Mouse (Mus musculus): Measurements from ENCODE around the gene Zfp941. TPM values are rescaled to one million over a fixed set of nuclear protein-coding genes. Genes with fewer than 3 reads are reported as not detected.

Zfp941 gene
- total and polyA plus RNA-seq, 3 experiments: 0.10 to 0.29 (median 0.14) TPM

DNA sequence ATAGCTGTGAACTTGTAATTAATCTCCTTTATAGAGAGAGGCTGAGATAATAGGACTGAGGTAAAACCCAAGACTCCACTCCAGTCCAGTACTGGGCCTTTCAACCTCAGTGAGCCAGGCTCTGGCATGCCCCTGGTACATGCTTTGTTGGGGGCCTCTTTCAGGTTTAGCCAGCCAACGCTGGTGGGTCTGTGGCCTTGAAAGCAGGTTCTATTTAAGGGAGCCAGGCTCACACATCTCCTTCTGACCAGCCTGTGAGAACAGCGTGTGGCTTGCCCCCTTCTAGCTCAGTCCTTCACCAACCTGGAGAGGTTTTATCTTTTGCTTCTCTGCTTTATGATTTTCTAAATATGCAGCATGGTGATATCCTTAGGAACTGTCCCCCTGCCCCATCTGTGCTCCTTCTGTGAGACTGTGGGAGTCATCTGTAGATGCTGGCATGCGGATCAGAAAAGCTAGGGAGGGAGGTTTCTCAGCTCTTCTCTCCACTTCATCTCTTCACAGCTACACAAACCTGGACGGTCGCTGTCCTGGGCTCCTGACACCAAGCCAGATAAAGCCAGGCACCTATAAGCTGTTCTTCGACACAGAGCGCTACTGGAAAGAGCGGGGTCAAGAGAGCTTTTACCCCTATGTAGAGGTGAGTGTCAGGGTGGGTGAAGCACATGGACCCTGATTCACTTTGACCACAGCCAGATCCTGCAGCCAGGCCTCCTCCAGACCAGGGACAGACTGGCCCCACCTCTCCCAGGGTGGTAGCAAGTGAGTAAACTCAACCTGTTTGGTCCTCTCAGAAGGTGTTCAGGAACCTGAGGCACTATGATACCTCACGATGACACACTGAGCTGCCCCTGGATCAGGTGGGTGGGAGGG is 14.5 kb upstream of the Zfp941 start:
- no peak overlapping the region for H3K9ac ChIP-seq (ENCODE audit: low read depth, low read length)
- H3K27ac ChIP-seq: no peak overlapping the region
- no peak for DNase-seq
- no peaks in the 10 kb centered on the region for H3K79me2 ChIP-seq (replicated peaks; ENCODE audit: control insufficient read depth, insufficient read depth, low read length)
- no peaks in the 10 kb centered on the region for H3K4me1 ChIP-seq (ENCODE audit: control insufficient read depth, insufficient read depth, low read length)
- no peak for TF ChIP-seq POLR2A (IDR thresholded peaks at IDR 0.05; ENCODE audit: insufficient read depth, low read depth, low read length)
- intact Hi-C loops (cut with DNase I): no loop called here
- H3K36me3 ChIP-seq (ENCODE audit: control insufficient read depth, insufficient read depth, low read length): no peaks in the 10 kb centered on the region
- WGBS: 74% methylated on average over 9 of the region's 9 CpGs
- H3K4me3 ChIP-seq: no peak overlapping the region
- no peaks in the 10 kb centered on the region; the same call in 1 of the 2 replicates for H3K27me3 ChIP-seq (ENCODE audit: control insufficient read depth, insufficient read depth, low read length)

DNA sequence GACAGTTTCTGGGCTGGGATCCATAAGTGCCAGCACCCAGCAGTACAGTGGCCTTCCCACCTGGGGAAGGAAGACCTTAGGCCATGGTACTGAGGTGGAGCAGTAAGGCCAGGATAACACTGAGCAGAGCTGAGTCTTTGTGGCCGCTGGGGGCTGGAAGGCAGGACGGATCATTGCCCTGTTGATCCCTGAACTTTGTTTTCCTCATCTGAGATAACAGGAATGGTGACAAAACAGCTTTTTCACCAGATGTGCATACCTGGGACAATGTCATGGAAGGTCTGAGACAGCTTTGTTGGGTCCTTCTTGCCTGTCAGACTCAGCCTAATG is 13.7 kb upstream of the Zfp941 start:
- Histone ChIP-seq H3K4me1 (ENCODE audit: control insufficient read depth, insufficient read depth, low read length) (no peaks in the 10 kb centered on the region), H3K9ac (ENCODE audit: low read depth, low read length) (no peak overlapping the region), H3K27me3 (ENCODE audit: control insufficient read depth, insufficient read depth, low read length) (no peaks in the 10 kb centered on the region), H3K36me3 (ENCODE audit: control insufficient read depth, insufficient read depth, low read length) (no peaks in the 10 kb centered on the region), H3K27ac (no peak overlapping the region), H3K79me2 (replicated peaks; ENCODE audit: control insufficient read depth, insufficient read depth, low read length) (no peaks in the 10 kb centered on the region), H3K4me3 (no peak overlapping the region)
- no peak for TF ChIP-seq CTCF (IDR thresholded peaks at IDR 0.05)
- TF ChIP-seq POLR2A (IDR thresholded peaks at IDR 0.05; ENCODE audit: insufficient read depth, low read depth, low read length): no peak
- TF ChIP-seq EP300 (IDR thresholded peaks at IDR 0.05; ENCODE audit: insufficient read depth, low read depth, low read length): no peak
- WGBS: 59% methylated on average over 2 of the region's 2 CpGs
- DNase-seq: no peak
- intact Hi-C loops (cut with DNase I): no loop called here

DNA sequence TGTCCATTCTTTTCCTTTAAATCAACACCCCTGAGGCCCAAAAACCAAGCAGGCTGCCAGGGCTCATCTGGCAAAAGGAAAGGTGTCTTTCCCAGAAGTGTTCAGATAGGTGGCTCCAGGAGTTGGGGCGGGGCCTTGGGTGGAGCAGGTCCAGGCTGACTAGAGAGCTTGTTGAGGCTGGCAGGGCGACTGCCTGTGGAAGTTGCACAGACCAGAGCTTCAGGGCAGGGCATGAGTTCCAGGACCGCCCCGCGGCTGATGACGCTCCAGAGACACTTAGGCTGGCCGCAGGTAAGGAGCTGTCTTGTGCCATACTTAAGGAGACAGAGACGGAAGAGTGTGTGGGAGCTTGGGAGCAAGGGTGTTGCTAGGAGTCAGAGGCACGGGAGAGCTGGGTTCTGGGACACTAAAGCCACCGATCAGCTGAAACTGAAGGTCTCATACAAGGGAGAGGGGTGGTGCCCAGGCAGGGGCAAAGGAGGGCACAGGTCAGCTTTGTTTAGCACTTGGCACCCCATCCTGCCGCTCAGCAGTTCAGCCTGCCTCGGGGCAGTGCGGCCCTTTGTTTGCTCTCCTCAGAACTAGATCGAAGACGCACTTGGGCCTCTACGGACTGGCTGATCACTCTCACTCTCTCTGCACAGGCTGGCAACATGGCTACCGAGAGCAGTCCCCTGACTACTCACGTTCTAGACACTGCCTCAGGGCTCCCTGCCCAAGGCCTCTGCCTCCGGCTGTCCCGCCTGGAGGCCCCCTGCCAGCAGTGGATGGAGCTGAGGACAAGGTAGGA is 13.2 kb upstream of the Zfp941 start, which contains the start of gene Urah:
TSS of gene Urah (plus strand) at position 51 of the 790 bp plus-strand sequence.
- Histone ChIP-seq H3K9ac (ENCODE audit: low read depth, low read length) (no peak within 1 kb of the TSS), H3K4me3 (no peak within 1 kb of the TSS), H3K27me3 (ENCODE audit: control insufficient read depth, insufficient read depth, low read length) (no peaks in the 10 kb centered on the region), H3K36me3 (ENCODE audit: control insufficient read depth, insufficient read depth, low read length) (no peaks in the 10 kb centered on the region), H3K27ac (no peak within 1 kb of the TSS), H3K79me2 (replicated peaks; ENCODE audit: control insufficient read depth, insufficient read depth, low read length) (no peaks in the 10 kb centered on the region), H3K4me1 (ENCODE audit: control insufficient read depth, insufficient read depth, low read length) (no peaks in the 10 kb centered on the region)
- WGBS: 50% methylated on average over 20 of the region's 20 CpGs
- no peak for DNase-seq
- intact Hi-C loops (cut with DNase I): no loop called here
- TF ChIP-seq CTCF (IDR thresholded peaks at IDR 0.05) (no peak), EP300 (IDR thresholded peaks at IDR 0.05; ENCODE audit: insufficient read depth, low read depth, low read length) (no peak), POLR2A (IDR thresholded peaks at IDR 0.05; ENCODE audit: insufficient read depth, low read depth, low read length) (no peak)

DNA sequence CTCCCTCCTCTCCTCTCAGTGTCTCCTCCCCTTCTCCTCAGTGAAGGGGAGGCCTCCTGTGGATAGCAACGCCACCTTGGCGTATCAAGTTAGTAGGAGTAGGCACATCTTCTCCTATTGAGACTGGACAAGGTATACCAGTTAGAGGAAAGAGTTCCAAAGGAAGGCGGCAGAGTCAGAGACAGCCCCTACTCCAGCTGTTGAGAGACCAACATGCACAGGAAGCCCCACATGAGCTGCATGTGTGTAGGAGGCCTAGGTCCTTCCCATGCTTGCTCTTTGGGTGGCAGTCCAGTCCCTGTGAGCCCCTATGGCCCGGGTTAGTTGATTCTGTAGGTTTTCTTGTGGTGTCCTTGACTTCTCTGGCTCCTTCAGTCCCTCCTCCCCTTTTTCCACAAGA is 11.4 kb upstream of the Zfp941 start:
- H3K4me1 ChIP-seq (ENCODE audit: control insufficient read depth, insufficient read depth, low read length): no peaks in the 10 kb centered on the region
- H3K4me3 ChIP-seq: no peak overlapping the region
- no peaks in the 10 kb centered on the region for H3K79me2 ChIP-seq (replicated peaks; ENCODE audit: control insufficient read depth, insufficient read depth, low read length)
- no peaks in the 10 kb centered on the region for H3K36me3 ChIP-seq (ENCODE audit: control insufficient read depth, insufficient read depth, low read length)
- TF ChIP-seq CTCF (IDR thresholded peaks at IDR 0.05): no peak
- TF ChIP-seq POLR2A (IDR thresholded peaks at IDR 0.05; ENCODE audit: insufficient read depth, low read depth, low read length): no peak
- no peak for TF ChIP-seq EP300 (IDR thresholded peaks at IDR 0.05; ENCODE audit: insufficient read depth, low read depth, low read length)
- intact Hi-C loops (cut with DNase I): no loop called here
- no peak overlapping the region for H3K9ac ChIP-seq (ENCODE audit: low read depth, low read length)
- DNase-seq: no peak
- H3K27me3 ChIP-seq (ENCODE audit: control insufficient read depth, insufficient read depth, low read length): no peaks in the 10 kb centered on the region
- no peak overlapping the region for H3K27ac ChIP-seq
- WGBS: 80% methylated on average over 4 of the region's 4 CpGs

DNA sequence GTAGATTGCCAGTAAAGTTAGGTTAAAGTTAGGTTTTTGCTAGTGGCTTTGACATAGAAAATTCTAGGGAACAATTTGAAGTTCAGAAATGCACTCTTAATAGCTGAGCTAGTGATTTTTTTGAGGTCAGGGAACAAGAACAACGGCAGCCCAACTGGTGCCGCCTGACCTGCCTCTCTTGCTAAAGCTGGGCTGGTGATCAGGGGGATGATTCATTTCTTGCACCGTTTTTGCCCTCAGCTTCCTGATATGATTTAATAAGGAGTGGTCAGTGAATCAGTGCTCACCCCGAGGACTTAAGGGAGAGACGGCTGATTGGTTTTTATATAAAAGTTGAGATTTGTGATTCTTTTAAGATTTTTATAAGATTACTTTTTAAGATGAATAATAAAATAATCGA is 9.5 kb upstream of the Zfp941 start:
- Histone ChIP-seq H3K9ac (ENCODE audit: low read depth, low read length) (no peak overlapping the region), H3K4me1 (ENCODE audit: control insufficient read depth, insufficient read depth, low read length) (no peaks in the 10 kb centered on the region; the same call in 1 of the 2 replicates), H3K27ac (no peak overlapping the region), H3K27me3 (ENCODE audit: control insufficient read depth, insufficient read depth, low read length) (no peaks in the 10 kb centered on the region), H3K36me3 (ENCODE audit: control insufficient read depth, insufficient read depth, low read length) (no peaks in the 10 kb centered on the region), H3K79me2 (replicated peaks; ENCODE audit: control insufficient read depth, insufficient read depth, low read length) (no peaks in the 10 kb centered on the region), H3K4me3 (no peak overlapping the region)
- WGBS: 47% methylated on average over 6 of the region's 6 CpGs
- intact Hi-C loops (cut with DNase I): no loop called here
- DNase-seq: no peak
- TF ChIP-seq EP300 (IDR thresholded peaks at IDR 0.05; ENCODE audit: insufficient read depth, low read depth, low read length): no peak
- TF ChIP-seq CTCF (IDR thresholded peaks at IDR 0.05): no peak
- TF ChIP-seq POLR2A (IDR thresholded peaks at IDR 0.05; ENCODE audit: insufficient read depth, low read depth, low read length): no peak

Measured in heart, adult 2 months (tissue).